Mouse (Mus musculus): ENCODE measurements around the gene Tead1.

The Tead1 gene

DNA sequence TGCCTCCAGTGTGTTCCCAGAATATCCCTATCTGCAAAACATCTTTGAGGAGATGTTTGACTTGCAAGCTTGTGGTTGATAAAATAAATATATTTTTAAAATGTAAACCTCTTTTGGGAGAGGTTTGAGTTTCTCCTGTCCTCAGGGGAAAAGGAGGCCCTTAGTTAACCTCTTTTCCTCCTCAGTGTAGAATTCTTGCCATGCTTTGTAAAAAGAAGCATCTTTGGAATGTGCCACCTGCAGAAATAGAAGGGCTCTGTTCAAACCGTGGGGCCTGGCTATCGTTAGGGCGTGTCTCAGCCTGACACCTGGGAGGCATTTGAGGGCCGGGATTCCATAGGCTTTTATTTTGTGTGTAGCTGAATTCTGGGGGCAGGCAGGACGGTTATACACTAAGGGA is 51.1 kb downstream of the Tead1 start:
- DNase-seq (ENCODE audit: low spot score in 2 of 2), result no peak

DNA sequence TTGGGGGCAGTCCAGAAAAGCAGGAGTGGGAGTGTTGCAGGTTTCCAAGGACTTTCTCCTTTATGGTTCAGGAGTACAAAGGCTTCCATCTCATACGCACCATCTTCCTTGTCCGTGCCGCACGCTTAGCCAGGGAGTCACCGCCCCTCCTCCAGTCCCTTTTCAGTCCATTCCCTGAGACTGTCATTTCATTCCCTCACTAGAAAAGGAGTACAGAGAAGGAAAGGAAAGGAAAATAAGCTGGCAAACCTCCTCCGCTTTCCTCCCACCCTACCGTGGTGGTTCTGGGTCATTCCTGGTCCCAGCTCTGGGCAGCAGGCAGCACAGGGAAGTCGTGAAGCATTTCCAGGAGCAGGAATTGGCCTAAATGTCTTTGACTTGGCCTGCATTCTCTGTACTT is 52.5 kb downstream of the Tead1 start:
- DNase-seq (ENCODE audit: low spot score in 2 of 2), result no peak

DNA sequence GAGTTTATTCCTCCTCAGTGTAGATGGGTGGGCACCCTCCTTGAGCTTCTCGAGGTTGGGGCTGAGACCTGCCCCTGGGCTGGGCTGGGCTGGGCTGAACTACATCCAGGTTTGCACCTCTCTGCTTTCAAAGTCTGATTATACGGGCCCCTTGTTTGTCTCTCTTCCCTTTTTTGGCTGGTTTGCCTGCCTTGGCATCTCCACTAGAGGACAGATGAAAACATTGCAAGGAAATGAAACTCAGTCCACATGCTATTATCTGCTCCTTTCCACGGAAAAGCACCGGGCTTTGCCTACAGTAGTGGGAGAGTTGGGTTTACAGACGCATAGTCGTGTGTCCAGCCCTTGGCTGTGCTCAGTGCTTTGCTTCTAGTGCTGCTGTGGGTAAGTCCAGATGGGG is 60.1 kb downstream of the Tead1 start:
- DNase-seq (ENCODE audit: low spot score in 2 of 2), result no peak

DNA sequence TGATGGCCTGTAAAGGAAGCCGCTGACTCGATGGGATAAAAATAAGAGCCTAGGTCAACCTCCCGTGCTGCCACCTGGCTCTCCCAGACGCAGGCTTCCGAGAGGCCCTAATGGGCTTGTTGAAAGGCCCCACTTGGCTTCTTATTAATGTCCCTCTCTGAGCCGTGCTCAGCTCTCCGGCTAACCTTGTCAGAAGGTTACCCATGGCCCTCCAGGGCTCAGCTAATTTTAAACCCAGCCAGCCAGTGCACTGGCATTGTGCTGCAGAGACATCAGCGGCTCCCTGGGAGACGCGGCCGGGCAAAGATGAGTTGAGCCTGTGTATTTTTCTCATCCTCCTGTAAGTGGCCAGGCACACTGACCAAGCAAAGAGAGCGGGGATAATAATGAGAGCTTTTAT is 62.7 kb downstream of the Tead1 start:
- DNase-seq (ENCODE audit: low spot score in 2 of 2), result no peak

DNA sequence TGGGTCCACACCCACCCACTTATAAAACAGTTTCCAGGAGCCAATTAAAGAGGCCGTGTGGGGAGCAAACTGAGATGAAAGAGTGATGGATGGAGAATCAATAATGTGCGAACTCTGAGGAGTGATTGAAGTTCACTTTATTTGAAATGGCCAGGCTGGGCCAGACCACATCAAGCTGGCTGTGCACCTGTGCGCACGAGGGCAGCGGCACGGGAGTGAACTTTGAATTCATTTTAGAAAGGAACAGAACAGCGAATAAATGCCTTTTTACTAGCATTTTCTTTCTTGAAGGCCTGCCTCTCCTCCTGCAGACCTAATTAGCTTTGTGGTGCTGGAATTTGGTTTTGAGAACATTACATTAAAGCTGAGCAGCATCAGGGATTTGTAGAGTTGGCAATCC is 63.9 kb downstream of the Tead1 start:
- no peak for DNase-seq (ENCODE audit: low spot score in 2 of 2)

DNA sequence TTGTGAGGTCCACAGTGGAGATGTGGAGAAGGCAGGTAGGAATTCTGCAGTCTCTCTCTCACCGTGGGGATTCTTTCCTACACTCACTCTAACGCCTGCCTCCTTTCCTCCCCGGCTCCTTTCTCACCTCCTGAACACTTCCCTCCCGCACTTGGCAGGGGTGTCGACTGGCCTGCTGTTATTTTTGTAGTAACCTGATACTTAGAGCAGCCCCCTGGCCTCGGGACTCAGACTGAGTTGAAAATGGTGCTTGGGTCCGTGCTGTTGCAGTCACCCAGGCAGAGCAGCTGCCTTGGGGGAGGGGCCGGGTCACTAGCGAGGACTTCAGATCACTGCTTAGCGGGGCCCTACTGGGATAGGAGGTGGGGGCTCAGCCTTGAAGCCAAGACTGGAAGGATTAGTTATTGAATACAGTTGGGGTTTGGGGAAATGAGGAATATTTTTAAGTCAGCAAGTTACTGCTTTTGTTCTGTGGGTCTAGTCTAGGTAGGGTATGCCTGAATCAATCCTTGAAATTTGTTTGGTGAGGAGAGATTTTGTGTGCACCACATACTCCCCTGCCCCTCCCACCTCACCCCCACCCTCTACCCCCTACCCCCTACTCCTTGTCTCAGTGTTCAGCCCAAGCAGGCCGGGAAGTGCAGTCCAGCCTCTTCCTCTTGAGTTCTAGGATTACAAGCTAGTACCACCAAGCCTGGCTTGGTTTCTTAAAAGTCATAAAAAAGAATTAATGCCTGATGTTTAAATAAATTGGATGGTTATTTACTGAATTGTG is 64.7 kb downstream of the Tead1 start:
- no peak for DNase-seq (ENCODE audit: low spot score in 2 of 2)

DNA sequence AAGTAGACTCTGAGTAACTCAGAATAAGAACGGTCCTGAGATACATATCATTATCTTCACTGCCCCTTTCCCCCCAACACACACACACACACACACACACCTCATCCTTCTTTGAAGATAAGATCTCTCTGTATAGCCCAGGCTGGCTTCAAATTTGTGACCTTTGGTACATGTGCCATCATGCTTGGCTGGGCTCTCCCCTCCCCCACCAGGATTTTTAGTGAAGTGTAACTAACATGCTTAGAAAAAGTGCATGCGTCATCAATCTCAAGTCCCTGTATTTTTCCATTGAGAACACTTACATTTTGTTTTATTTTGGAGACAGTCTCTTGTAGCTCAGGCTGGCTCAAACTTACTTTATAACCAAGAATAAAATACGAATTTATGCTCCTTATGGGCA is 68.1 kb downstream of the Tead1 start:
- DNase-seq (ENCODE audit: low spot score in 2 of 2), result no peak

DNA sequence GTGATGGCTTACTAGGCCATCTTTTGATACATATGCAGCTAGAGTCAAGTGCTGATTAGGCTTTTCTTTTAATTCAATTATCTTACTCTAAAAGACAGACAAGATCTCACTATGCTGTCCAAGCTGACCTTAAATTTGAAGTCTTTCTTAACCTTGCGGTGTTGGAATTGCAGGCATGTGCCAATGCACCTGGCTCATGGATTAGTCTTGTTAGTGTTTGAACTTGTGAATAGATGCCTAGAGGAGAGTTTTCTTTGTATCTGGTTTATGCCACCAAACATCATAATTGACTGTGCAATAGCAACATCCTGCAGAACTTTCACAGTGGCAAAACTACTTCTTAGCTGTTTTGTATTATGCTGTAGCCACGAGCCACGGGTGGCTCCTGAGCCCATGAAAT is 68.7 kb downstream of the Tead1 start:
- DNase-seq (ENCODE audit: low spot score in 2 of 2), result no peak

DNA sequence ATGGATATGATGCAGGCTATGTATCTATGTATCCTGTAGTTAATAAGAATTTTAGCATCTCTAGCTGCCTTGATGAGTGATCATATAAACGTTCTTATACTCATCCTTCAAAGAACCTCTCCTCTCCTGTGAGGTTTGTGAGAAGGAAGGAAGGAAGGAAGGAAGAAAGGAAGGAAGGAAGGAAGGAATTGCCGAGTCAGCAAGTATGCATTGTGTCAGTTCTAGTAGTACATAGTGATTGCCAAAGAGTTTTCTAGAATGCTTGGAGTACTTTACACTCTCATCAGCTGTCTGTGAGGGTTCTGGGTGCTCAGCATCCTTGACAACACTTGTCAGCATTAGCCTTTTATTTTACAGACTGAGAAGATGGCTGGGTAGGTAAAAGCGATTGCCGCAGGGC is 69.2 kb downstream of the Tead1 start:
- no peak for DNase-seq (ENCODE audit: low spot score in 2 of 2)

DNA sequence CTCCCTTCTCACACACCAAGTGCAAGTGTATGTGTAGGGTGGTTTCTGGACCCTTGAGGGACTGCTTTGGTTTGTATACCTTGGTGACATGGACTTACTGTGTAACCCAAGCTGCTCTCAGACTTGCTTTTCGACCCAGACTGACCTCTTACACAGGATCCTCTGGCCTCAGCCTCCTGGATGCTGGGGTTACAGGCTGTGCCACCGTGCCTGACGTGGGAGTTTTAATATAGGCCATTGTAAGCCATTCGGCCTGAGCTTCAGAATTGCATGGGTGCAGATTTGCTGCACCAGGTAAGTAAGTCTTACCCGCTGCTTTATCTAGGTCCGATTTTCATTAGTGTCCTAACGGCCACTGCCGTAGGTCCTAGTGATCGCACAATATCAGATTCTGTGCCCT is 71.0 kb downstream of the Tead1 start:
- no peak for DNase-seq (ENCODE audit: low spot score in 2 of 2)

DNA sequence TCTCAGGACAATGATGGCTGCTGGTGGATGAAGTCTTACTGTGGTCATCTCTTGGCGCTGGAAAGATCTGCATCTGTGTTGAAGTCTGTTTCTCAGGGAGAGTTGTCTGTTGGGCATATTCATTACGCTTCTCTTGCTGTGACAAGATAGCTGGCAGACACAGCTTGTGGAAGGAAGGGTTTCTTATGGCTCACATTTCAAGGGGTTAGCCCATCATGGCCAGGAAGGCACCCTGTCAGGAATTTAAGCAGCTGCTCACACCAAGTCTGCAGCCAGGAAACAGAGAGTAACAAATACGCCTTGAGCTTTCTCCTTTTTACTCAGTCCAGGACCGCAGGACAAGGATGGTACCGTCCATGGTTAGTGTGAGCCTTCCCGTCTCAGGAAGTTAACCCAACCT is 73.2 kb downstream of the Tead1 start:
- no peak for DNase-seq (ENCODE audit: low spot score in 2 of 2)

DNA sequence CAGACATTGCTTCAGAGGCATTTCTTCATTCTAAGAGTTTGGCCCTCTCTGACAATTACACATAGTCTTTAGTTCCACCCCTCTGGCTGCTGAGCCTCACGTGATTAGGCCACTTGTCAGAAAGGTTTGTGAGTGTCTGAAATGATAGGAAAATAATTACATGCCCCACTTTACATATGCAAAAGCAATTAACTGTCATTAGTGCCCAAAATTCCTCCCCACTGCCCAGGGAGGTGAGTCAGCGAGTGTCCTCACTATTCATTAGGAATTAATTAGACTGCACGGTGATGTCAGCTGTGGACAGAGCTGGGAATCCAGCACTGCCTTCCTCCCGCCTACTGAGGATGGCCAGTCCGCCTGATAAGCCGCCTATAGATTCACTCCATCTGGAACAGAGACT is 74.2 kb downstream of the Tead1 start:
- DNase-seq (ENCODE audit: low spot score in 2 of 2), result no peak

DNA sequence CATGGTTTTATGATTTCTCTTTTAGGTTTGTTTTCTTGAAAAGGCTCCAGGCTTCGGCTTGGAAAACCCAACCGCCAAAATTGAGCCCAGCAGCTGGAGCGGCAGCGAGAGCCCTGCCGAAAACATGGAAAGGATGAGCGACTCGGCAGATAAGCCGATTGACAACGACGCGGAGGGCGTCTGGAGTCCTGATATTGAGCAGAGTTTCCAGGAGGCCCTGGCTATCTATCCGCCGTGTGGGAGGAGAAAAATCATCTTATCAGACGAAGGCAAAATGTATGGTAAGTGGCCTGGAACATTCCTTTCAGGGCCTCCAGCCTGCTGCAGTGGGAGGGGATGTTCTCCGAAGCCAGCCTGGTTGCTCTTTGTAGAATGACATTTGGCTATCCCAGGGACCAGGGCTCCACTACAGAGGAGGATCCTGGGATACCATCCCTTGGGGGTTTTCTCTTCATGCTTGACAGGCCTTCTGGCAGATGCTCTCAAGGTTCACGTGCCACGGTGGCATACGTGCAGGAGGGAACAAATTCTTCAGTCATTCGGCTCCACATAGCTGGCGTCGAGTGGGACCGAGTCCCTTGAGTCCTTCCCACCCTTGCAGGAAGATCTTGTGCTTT is 80.3 kb downstream of the Tead1 start:
- DNase-seq (ENCODE audit: low spot score in 2 of 2), result no peak

DNA sequence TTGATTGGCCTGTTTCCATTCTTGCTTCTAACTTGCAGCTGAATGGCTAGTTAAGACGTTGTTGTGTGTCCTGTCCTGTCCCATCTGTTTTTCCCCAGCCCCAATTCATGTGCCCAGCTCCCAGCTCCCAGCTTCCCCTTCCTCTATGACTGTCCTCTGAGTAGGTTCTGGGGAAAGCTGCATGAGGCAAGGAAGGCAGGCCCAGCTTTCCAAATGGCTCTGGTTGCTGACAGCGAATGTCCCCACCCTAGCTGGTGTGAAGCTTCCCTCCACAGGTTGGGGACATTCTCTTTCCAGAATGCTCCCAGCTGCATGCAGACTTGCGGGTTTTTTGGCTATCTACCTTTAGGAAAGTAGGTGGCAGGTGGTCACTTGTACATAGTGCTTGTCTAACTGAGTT is 81.2 kb downstream of the Tead1 start:
- no peak for DNase-seq (ENCODE audit: low spot score in 2 of 2)

DNA sequence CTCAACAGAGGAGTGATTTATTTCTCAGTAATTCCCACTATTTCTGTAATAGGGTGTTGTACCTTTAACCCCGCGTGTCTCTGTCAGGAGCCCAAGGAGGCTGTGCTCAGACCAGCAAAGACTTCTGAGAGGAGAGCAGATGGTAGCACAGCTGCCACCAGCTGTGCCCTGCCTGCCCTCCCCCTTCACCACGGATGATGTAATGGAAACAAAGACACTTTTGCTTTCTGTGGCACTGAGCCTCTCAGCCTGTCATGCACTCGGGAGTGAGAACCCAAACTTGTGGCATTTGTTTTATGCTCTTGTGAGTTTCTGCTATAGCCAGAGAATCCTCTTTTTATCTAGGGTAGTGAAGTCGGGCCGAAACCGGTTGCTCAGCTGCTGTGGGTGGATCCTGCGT is 81.7 kb downstream of the Tead1 start:
- peak; percentile 38 to 42 for DNase-seq (ENCODE audit: low spot score in 2 of 2)

DNA sequence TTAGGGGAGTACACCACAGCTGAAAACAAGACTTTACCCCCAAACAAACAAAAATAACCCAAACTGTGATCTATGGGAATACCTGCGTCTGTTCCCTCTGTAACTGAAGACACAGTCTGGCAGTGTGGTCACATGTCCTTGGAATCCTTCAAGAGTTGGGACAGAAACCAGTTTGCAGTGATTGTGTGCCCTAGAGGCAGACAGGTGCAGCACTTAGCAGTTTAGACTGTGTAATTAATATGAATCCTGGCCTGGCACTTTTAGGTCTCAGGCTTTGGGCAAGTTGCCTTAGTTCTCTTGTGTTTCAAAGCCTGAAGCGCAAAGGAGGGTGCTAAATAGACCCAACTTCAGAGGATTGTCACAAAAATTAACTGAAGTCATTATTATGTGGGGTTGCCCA is 83.8 kb downstream of the Tead1 start:
- no peak for DNase-seq (ENCODE audit: low spot score in 2 of 2)

DNA sequence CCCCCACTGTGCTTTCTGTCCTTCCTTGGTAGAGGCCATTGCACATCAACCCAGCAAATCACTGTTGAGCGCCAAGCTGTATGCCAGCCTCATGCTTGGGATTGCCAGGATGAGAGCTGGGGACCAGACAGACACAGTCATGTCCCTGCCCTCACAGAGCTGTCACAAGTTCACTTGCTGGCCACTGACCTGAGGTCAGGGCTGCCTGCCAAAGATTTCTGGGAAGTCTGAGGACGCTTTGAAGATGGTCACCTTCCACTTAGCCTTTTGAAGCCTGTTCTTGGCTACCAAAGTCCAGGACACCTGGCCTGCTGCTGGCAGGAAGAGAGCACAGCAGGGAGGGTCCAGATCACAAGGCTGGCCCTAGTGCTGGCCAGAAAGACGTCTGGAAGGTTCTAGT is 84.4 kb downstream of the Tead1 start:
- DNase-seq (ENCODE audit: low spot score in 2 of 2), result no peak

DNA sequence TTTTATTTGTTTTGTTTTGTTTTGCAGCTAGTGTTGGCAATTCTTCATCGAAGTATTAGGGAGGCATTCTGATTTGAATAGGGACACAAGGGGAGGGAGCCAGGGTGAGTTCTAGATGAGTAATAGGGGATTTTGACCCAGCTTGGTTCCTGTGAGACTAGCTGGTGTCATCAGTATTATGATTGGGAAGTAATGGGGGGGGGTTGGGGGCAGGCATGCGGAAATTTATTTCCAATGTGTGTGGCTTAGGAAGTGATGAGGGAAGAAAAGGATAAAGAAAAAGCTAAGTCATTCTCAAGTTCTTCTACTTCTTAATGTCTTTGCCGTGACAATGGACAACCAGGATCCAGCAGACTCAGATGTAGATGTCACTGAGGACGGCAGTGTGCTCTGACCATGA is 85.8 kb downstream of the Tead1 start:
- DNase-seq (ENCODE audit: low spot score in 2 of 2), result no peak

DNA sequence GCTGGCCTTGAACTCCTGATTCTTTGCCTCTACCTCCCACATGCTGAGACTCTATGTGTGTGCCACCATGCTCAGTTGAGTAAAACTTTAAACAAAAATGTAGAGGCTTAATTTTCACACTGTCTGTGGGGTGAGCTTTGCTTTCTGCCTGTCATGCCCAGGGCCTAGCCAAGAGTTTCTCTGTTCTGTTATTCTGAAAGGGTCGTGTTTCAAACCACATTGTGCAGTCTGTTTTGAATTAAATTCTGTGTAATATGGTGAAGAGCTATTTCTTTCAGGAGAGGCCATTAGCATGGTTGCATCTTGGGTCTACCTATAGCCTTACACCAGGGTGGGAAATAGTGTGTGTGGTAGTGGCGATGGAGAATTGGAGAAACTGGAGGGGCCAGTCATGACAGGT is 90.7 kb downstream of the Tead1 start:
- no peak for DNase-seq (ENCODE audit: low spot score in 2 of 2)

DNA sequence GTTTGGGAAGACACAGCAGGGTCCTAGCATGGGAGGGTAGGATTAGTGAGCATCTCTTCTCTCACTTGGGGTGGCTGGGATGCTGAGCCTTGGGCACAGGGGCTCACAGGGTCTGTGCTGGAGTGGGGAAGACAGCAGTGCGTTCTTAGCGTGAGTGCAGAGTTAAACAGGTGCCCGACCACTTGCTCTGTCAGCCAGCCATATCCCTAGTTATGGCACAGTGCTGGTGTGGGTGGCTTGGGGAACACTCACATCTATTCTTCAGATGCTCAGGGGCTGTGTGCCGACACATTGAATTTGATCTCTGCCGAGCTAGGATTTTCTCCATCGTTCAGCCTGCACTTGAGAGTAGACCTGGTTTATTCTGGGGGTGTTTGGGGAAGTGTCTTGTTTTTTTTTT is 92.3 kb downstream of the Tead1 start:
- no peak for DNase-seq (ENCODE audit: low spot score in 2 of 2)

DNA sequence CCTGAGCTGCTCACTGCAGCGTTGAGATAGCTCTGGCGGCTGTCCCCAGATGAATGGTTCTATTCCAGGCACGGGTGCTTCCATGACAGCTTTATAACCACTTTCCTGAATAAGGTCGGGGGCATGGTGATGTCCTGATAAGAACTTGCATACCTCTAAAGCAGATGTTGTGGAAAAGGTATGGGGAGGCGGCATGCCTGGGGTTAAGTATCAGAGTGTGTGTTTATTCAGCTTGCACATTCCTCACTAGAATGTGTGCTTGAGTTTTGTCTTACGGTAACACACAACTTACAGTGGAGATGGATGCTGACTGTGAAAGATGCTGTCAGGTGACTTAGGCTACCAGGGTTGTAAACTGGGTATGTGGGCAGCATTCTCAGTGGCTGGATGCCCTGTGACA is 93.7 kb downstream of the Tead1 start:
- DNase-seq (ENCODE audit: low spot score in 2 of 2), result no peak

DNA sequence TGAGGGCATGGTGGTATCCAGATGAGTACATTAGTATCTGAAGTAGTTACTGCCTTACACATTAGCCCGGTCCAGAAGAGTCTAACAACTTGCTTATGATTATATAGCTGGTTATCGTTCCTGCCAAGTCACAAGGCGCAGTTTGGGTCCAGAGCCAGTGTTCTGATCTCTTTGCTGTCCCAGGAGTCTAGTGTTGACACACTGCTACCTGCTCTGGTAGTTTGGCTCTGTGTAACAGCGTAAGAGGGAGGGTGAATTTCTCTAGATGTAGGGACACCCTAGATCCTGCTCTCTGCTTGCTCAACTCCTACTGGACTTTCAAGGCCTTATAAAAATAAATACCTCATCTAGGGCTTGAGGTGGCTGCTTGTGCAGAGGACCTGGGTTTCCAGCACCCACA is 94.5 kb downstream of the Tead1 start:
- DNase-seq (ENCODE audit: low spot score in 2 of 2), result no peak

DNA sequence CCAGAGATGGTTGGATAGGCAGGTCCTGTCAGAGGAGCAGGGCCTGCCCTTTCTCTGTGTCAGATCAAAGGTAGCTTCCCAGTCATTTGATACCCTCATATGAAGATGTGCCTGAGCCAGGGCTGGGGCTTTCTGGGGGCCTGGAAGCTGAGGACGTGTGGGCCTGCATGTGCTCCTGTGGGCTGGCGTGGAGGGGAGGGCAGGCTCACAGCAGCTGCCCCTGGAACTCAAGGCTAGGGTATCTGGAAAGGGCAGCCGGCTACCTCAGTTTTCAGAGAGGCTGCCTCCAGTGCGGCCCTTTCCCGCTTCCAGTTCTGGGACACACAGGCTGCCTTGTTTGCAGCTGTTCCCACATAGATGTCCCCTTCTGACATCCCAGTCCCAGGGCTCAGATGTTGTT is 96.7 kb downstream of the Tead1 start:
- DNase-seq (ENCODE audit: low spot score in 2 of 2), result no peak

DNA sequence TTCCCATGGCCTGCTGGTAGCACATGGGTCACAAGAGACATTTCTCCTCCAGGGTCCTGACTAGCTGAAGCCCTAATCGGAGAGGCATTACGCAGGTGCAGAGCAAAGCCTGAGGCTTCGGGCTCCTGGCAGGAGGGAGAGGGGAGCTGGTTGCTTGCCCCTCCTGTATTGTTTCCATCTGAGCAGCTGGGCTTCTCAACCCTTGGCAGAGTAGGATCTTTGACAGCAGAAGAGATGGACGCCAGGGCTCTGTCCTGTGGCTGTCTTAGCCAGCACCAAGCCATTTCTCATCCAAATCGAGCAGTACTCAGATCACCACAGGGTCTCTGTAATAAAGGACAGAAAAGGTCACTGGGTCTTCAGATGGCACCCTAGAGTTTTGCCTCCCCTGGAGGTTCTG is 97.6 kb downstream of the Tead1 start:
- DNase-seq (ENCODE audit: low spot score in 2 of 2), result no peak

Measured in thymus, postnatal 10 days (tissue).